Mouse (Mus musculus): Measurements from ENCODE around the gene Cd6. TPM values are rescaled to one million over a fixed set of nuclear protein-coding genes. Genes with fewer than 3 reads are reported as not detected.

Cd6 gene
- polyA plus RNA-seq, 1 experiment from 2014 or later = not detected

- no peaks in the 10 kb centered on the region for H3K9me3 ChIP-seq
- no peak overlapping the region for H3K27ac ChIP-seq
- H3K9ac ChIP-seq (replicated peaks) = no peak overlapping the region
- 0 out of 2 replicates have a peak, but pooled peaks cover 2% of the 10 kb centered on the region for H3K4me1 ChIP-seq (replicated peaks)
- WGBS = 94% methylated on average over 10 of the region's 10 CpGs
- no peaks in the 10 kb centered on the region for H3K36me3 ChIP-seq
- no peaks in the 10 kb centered on the region for H3K27me3 ChIP-seq
- no peak overlapping the region for H3K4me2 ChIP-seq
- ATAC-seq (ENCODE audit: insufficient number of reproducible peaks, insufficient read depth, low FRiP score, low TSS enrichment, low read depth) = no peak
- H3K4me3 ChIP-seq (replicated peaks) = no peak overlapping the region
Measured at GRCm38 (mm10) chr19:10772866-10773265, 57.0 kb downstream of the Cd6 start.

DNA sequence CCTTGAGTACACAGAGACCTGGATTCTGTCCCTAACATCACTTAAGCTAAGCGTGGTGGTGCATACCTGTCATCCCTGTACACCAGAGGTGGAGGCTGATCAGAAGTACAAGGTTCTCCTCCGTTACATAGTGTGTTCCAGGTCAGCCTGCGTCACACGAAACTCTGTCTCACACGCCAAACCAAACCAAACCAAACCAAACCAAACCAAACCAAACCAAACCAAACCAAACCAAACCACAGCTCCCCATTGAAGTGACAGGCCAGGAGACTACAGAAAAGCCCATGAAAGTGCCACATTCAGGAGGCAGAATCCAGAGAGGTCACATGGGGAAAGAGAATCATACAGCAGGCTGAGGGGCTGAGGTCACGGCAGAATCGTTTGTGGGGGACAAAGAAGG is 57.9 kb downstream of the Cd6 start:
- no peaks in the 10 kb centered on the region for H3K27me3 ChIP-seq
- 80% methylated on average over 7 of the region's 7 CpGs for WGBS
- H3K9me3 ChIP-seq = no peaks in the 10 kb centered on the region
- H3K27ac ChIP-seq = no peak overlapping the region
- no peak overlapping the region for H3K9ac ChIP-seq (replicated peaks)
- H3K4me3 ChIP-seq (replicated peaks) = no peak overlapping the region
- H3K36me3 ChIP-seq = no peaks in the 10 kb centered on the region
- 0 out of 2 replicates have a peak, but pooled peaks cover 2% of the 10 kb centered on the region for H3K4me1 ChIP-seq (replicated peaks)
- ATAC-seq (ENCODE audit: insufficient number of reproducible peaks, insufficient read depth, low FRiP score, low TSS enrichment, low read depth) = no peak
- no peak overlapping the region for H3K4me2 ChIP-seq

GRCm38 (mm10) chr19:10769429-10770195 is 60.2 kb downstream of the Cd6 start:
- Histone ChIP-seq H3K4me1 (replicated peaks) (0 out of 2 replicates have a peak, but pooled peaks cover 2% of the 10 kb centered on the region), H3K4me2 (no peak overlapping the region), H3K4me3 (replicated peaks) (no peak overlapping the region), H3K9me3 (no peaks in the 10 kb centered on the region), H3K27me3 (no peaks in the 10 kb centered on the region), H3K27ac (no peak overlapping the region), H3K36me3 (no peaks in the 10 kb centered on the region), H3K9ac (replicated peaks) (no peak overlapping the region)
- WGBS = 37% methylated on average over 12 of the region's 12 CpGs
- ATAC-seq (ENCODE audit: insufficient number of reproducible peaks, insufficient read depth, low FRiP score, low TSS enrichment, low read depth) = no peak

GRCm38 (mm10) chr19:10768694-10769428 is 61.0 kb downstream of the Cd6 start:
- H3K4me1 ChIP-seq (replicated peaks) = 0 out of 2 replicates have a peak, but pooled peaks cover 2% of the 10 kb centered on the region
- no peaks in the 10 kb centered on the region for H3K27me3 ChIP-seq
- ATAC-seq (ENCODE audit: insufficient number of reproducible peaks, insufficient read depth, low FRiP score, low TSS enrichment, low read depth) = no peak
- no peaks in the 10 kb centered on the region for H3K36me3 ChIP-seq
- no peak overlapping the region for H3K4me2 ChIP-seq
- H3K4me3 ChIP-seq (replicated peaks) = no peak overlapping the region
- 66% methylated on average over 6 of the region's 6 CpGs for WGBS
- no peaks in the 10 kb centered on the region for H3K9me3 ChIP-seq
- H3K9ac ChIP-seq (replicated peaks) = no peak overlapping the region
- no peak overlapping the region for H3K27ac ChIP-seq

DNA sequence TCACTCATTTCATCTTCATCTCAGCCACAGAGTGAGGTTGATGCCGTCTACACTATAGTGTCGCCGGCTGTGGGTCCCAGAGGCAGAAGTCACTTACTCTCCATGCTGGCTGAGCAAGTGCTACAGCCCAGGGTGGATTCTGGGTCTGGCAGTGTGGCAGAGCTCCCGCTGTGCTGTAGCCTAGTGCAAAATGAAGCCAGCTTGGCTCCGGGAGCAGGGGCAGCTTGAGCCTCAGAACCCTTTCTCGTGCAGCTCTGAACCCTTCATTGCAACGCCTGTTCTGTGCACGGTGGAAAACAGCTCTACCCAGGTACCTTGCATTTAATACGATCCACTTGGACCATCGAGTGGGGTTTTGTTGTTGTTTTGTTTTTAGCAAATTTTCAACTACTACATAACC is 62.2 kb downstream of the Cd6 start:
- Histone ChIP-seq H3K4me2 (no peak overlapping the region), H3K36me3 (no peaks in the 10 kb centered on the region), H3K9ac (replicated peaks) (no peak overlapping the region), H3K27ac (no peak overlapping the region), H3K27me3 (no peaks in the 10 kb centered on the region), H3K9me3 (no peaks in the 10 kb centered on the region), H3K4me3 (replicated peaks) (no peak overlapping the region), H3K4me1 (replicated peaks) (0 out of 2 replicates have a peak, but pooled peaks cover 2% of the 10 kb centered on the region)
- ATAC-seq (ENCODE audit: insufficient number of reproducible peaks, insufficient read depth, low FRiP score, low TSS enrichment, low read depth) = no peak
- WGBS = 88% methylated on average over 10 of the region's 10 CpGs

- no peaks in the 10 kb centered on the region for H3K4me1 ChIP-seq (replicated peaks)
- no peak overlapping the region for H3K4me2 ChIP-seq
- WGBS = 80% methylated on average over 21 of the region's 21 CpGs
- no peaks in the 10 kb centered on the region for H3K9me3 ChIP-seq
- no peaks in the 10 kb centered on the region for H3K36me3 ChIP-seq
- no peak for ATAC-seq (ENCODE audit: insufficient number of reproducible peaks, insufficient read depth, low FRiP score, low TSS enrichment, low read depth)
- H3K9ac ChIP-seq (replicated peaks) = no peak overlapping the region
- H3K27ac ChIP-seq = no peak overlapping the region
- no peaks in the 10 kb centered on the region for H3K27me3 ChIP-seq
- no peak overlapping the region for H3K4me3 ChIP-seq (replicated peaks)
Measured at GRCm38 (mm10) chr19:10763381-10764031, 66.4 kb downstream of the Cd6 start.

DNA sequence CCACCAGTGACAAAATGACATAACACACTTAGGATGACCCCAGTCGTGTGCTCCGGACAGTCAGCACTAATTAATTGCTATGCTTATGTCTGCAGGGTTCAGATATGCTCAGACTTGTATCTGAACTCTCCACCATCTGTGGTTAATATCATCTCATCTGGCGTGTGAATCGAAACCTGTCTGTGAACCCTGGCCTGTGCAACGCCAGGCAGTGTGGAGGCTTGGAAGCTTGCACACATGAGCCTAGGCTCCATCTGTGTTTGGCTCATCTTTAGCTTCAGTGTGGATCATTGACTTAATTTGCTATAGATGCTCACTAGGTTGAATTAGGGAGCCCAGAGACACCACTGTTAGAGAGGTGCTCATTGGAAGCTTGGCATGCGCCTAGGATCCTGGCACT is 67.4 kb downstream of the Cd6 start:
- ATAC-seq (ENCODE audit: insufficient number of reproducible peaks, insufficient read depth, low FRiP score, low TSS enrichment, low read depth) = no peak
- no peaks in the 10 kb centered on the region for H3K4me1 ChIP-seq (replicated peaks)
- 78% methylated on average over 6 of the region's 6 CpGs for WGBS
- H3K36me3 ChIP-seq = no peaks in the 10 kb centered on the region
- H3K4me3 ChIP-seq (replicated peaks) = no peak overlapping the region
- H3K27ac ChIP-seq = no peak overlapping the region
- H3K9me3 ChIP-seq = no peaks in the 10 kb centered on the region
- H3K4me2 ChIP-seq = no peak overlapping the region
- H3K9ac ChIP-seq (replicated peaks) = no peak overlapping the region
- H3K27me3 ChIP-seq = no peaks in the 10 kb centered on the region

DNA sequence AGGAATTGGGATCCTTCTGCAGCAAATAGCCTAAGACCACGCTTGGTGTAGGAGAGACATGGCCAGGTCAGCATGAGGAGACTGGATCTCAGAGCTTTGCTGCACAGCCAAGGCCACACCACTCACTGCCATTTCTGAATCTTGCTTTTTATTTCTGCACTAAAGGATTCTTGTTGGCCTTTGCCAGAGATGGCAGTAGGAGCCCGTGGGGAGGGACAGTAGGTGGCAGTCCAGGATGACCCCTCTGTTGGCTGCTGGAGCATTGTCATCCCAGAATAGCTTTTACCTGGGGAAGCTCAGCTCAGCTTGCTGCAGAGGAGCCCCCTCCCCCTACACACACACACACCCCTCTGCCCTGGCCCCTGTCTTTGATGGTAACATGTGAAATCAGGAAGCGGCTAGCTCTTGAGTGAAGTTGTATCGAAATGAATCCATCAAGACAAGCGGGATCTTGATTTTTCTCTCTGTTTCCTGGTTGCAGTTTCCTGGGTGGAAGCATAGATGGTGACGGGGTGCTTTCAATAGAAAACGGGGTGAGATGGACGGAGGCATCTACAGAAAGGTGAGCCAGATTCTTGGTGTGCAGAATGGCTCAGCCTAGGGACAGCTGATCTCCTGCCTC is 68.0 kb downstream of the Cd6 start:
- Histone ChIP-seq H3K4me3 (replicated peaks) (no peak overlapping the region), H3K9ac (replicated peaks) (no peak overlapping the region), H3K27me3 (no peaks in the 10 kb centered on the region), H3K4me1 (replicated peaks) (no peaks in the 10 kb centered on the region), H3K36me3 (no peaks in the 10 kb centered on the region), H3K27ac (no peak overlapping the region), H3K9me3 (no peaks in the 10 kb centered on the region), H3K4me2 (no peak overlapping the region)
- no peak for ATAC-seq (ENCODE audit: insufficient number of reproducible peaks, insufficient read depth, low FRiP score, low TSS enrichment, low read depth)
- WGBS = 79% methylated on average over 8 of the region's 8 CpGs

DNA sequence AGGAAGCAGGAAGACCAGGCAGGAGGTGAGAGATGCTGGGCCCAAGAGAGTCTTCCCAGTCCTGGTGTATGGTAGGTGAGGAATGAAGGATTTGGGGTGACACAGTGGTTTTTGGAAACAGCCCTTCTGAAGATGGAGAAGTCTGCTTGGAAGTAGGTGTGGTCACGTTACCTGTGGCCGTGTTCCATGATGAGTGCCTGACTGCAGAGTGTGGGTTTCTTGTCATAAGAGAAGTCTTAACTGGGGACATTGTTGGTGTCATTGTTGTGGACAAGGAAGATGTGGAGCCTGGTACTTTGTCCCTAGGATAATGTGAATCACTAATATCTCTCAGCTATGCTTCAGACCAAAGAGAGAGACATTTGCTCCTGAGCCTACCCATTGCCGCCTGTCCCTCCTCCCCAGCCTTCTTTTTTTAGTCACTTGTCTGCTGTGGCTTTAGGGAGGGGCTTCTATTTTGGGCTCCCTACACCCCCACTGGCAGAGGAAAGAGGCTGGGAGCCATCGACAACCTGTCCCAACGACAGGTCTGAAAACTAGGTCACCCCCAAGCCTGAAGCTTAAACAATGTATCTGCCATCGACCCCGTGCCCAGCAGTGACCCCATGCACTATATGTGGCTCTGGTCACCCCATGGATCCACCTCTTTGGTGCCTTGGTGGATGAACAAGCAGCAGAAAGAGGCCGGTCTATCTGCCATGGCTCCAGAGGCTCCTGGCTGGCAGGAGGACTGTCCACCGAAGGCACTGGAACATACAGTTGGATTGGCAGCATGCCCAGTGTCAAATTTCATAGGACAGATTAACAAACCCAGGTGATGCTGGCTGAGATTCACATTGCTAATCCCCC is 69.7 kb downstream of the Cd6 start:
- Histone ChIP-seq H3K27ac (no peak overlapping the region), H3K27me3 (no peaks in the 10 kb centered on the region), H3K4me1 (replicated peaks) (no peaks in the 10 kb centered on the region), H3K9me3 (no peaks in the 10 kb centered on the region), H3K4me3 (replicated peaks) (no peak overlapping the region), H3K36me3 (no peaks in the 10 kb centered on the region), H3K4me2 (no peak overlapping the region), H3K9ac (replicated peaks) (no peak overlapping the region)
- no peak for ATAC-seq (ENCODE audit: insufficient number of reproducible peaks, insufficient read depth, low FRiP score, low TSS enrichment, low read depth)
- 88% methylated on average over 9 of the region's 9 CpGs for WGBS

DNA sequence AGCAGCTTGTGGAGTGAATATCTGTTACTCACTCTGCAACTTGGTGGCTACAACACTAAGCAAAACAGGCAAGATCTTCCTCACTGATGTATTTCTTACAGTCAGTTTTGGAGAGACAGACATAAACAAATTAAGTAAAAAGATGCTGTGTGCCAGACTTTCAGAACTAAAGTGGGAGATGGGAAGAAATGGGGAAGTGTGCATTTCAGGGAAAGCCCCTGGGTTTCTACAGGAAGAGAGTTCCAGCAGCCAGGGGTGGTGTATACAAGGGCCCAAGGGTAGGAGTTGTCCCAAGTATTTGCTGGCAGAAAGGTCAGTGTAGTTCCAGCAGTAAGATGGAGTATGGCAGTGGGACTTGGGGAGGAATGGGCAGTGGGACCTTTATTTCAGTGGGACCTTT is 70.3 kb downstream of the Cd6 start:
- Histone ChIP-seq H3K27me3 (no peaks in the 10 kb centered on the region), H3K9ac (replicated peaks) (no peak overlapping the region), H3K9me3 (no peaks in the 10 kb centered on the region), H3K4me2 (no peak overlapping the region), H3K4me1 (replicated peaks) (no peaks in the 10 kb centered on the region), H3K4me3 (replicated peaks) (no peak overlapping the region), H3K27ac (no peak overlapping the region), H3K36me3 (no peaks in the 10 kb centered on the region)
- ATAC-seq (ENCODE audit: insufficient number of reproducible peaks, insufficient read depth, low FRiP score, low TSS enrichment, low read depth) = no peak

Data from limb, embryonic 12.5 days (tissue).